ENCODE assay signal across 8 mouse cellular contexts in the genomic region with DNA sequence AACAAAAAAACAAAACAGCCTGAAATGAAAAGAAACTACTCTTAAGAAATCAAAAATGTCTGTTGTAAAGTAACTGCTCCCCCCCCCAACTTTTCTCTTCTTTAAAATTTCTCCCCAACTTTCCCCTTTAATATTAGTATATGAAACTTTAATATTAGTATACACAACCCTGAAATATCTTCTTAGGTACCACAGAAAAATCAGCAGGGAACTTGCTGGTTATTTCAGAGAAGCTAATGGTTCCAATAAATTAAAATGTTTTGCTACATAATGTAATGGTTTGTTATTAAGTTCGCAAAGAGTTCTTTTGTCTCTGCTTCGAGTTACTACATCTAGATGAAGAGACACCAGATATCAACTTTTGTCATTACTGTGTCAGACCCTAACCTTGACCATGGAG. TPM values are rescaled to one million over a fixed set of nuclear protein-coding genes. Genes with fewer than 3 reads are reported as not detected.
DNase-seq lines count a peak whose midpoint lies in the region; ATAC-seq and TF ChIP-seq lines count a peak whose summit lies in the region.

No protein-coding gene starts in this region.

- no peak for TF ChIP-seq EP300 in ES-Bruce4 (IDR thresholded peaks at IDR 0.05; ENCODE audit: insufficient read depth, low read depth, low read length)
- no peak for TF ChIP-seq EP300 in liver, postnatal 0 days (IDR thresholded peaks at IDR 0.05; ENCODE audit: low read depth)

- no peaks in the 10 kb centered on the region for H3K9me3 ChIP-seq in heart, embryonic 14.5 days (ENCODE audit: control insufficient read depth, low read length)
- no peaks in the 10 kb centered on the region for H3K9me3 ChIP-seq in ES-Bruce4 (replicated peaks; ENCODE audit: control insufficient read depth, insufficient read depth, low read length, poor library complexity, severe bottlenecking)
- H3K9me3 ChIP-seq in forebrain, postnatal 0 days (ENCODE audit: low read length), result no peaks in the 10 kb centered on the region
- H3K9me3 ChIP-seq in liver, postnatal 0 days (ENCODE audit: low read length), result no peaks in the 10 kb centered on the region

- no peak for DNase-seq in heart, postnatal 10 days
- no peak for DNase-seq in forebrain, postnatal 0 days
- no peak for DNase-seq in liver, postnatal 0 days
- no peak for DNase-seq in left cerebral cortex, adult 11 months (ENCODE audit: low spot score)
- DNase-seq in frontal cortex, postnatal 10 days (ENCODE audit: low spot score in 2 of 2), result no peak
- DNase-seq in adrenal gland, adult 2 months, result no peak

- H3K4me3 ChIP-seq in heart, embryonic 14.5 days (ENCODE audit: control insufficient read depth in 1 of 2, insufficient read depth in 1 of 2, low read depth in 1 of 2, low read length in 2 of 2), result peak overlapping the region; percentile 51 to 84
- peak overlapping the region; percentile 93 for H3K4me3 ChIP-seq in ES-Bruce4 (ENCODE audit: low read depth, low read length)
- peak overlapping the region; percentile 49 for H3K4me3 ChIP-seq in forebrain, postnatal 0 days (ENCODE audit: low read depth, low read length)
- peak overlapping the region; percentile 64 for H3K4me3 ChIP-seq in liver, postnatal 0 days (ENCODE audit: low read depth, low read length)

- H3K27me3 ChIP-seq in heart, embryonic 14.5 days (ENCODE audit: control insufficient read depth, insufficient read depth, low read length), result no peaks in the 10 kb centered on the region
- no peaks in the 10 kb centered on the region for H3K27me3 ChIP-seq in ES-Bruce4 (ENCODE audit: control insufficient read depth, insufficient read depth, low read length, poor library complexity, severe bottlenecking)
- no peaks in the 10 kb centered on the region for H3K27me3 ChIP-seq in forebrain, postnatal 0 days (ENCODE audit: insufficient read depth, low read length)
- no peaks in the 10 kb centered on the region for H3K27me3 ChIP-seq in liver, postnatal 0 days (ENCODE audit: insufficient read depth, low read length)

- peaks cover 31% of the 10 kb centered on the region for H3K36me3 ChIP-seq in heart, embryonic 14.5 days (ENCODE audit: control insufficient read depth, insufficient read depth, low read length)
- peaks cover 38% of the 10 kb centered on the region for H3K36me3 ChIP-seq in ES-Bruce4 (ENCODE audit: control insufficient read depth, insufficient read depth, low read length, poor library complexity, severe bottlenecking)
- peaks cover 6% of the 10 kb centered on the region; the same call in 1 of the 2 replicates for H3K36me3 ChIP-seq in forebrain, postnatal 0 days (ENCODE audit: insufficient read depth)
- H3K36me3 ChIP-seq in liver, postnatal 0 days (replicated peaks; ENCODE audit: insufficient read depth, low read length), result peaks cover 18% of the 10 kb centered on the region

- no peak for TF ChIP-seq POLR2A in ES-Bruce4 (IDR thresholded peaks at IDR 0.05; ENCODE audit: insufficient read depth, low read length)

- peak overlapping the region; percentile 95 to 100 for H3K27ac ChIP-seq in heart, embryonic 14.5 days (replicated peaks in 1 of 2; ENCODE audit: control insufficient read depth in 1 of 2, insufficient read depth in 1 of 2, low read depth in 2 of 2, low read length in 2 of 2)
- peak overlapping the region; percentile 88 for H3K27ac ChIP-seq in ES-Bruce4 (ENCODE audit: insufficient read depth, low read length)
- H3K27ac ChIP-seq in forebrain, postnatal 0 days (ENCODE audit: low read depth, low read length), result peak overlapping the region; percentile 95
- peak overlapping the region; percentile 84 for H3K27ac ChIP-seq in liver, postnatal 0 days (ENCODE audit: low read depth)

- H3K4me2 ChIP-seq in heart, embryonic 14.5 days (ENCODE audit: low read length), result peak overlapping the region; percentile 63
- peak overlapping the region; percentile 81 for H3K4me2 ChIP-seq in forebrain, postnatal 0 days (ENCODE audit: low read depth)
- H3K4me2 ChIP-seq in liver, postnatal 0 days (ENCODE audit: low read depth, low read length), result peak overlapping the region; percentile 75

- peak overlapping the region; percentile 77 for H3K9ac ChIP-seq in heart, embryonic 14.5 days (ENCODE audit: low read length)
- peak overlapping the region; percentile 86 for H3K9ac ChIP-seq in ES-Bruce4 (ENCODE audit: low read depth, poor library complexity, severe bottlenecking)
- H3K9ac ChIP-seq in forebrain, postnatal 0 days, result peak overlapping the region; percentile 77
- H3K9ac ChIP-seq in liver, postnatal 0 days (replicated peaks), result peak overlapping the region; percentile 73

- peaks cover 4 to 9% of the 10 kb centered on the region in 2 experiments for H3K4me1 ChIP-seq in heart, embryonic 14.5 days (ENCODE audit: control insufficient read depth in 2 of 2, insufficient read depth in 2 of 2, low read length in 2 of 2)
- H3K4me1 ChIP-seq in ES-Bruce4 (ENCODE audit: control insufficient read depth, insufficient read depth, low read length), result no peaks in the 10 kb centered on the region
- peaks cover 12% of the 10 kb centered on the region; the same call in 1 of the 2 replicates for H3K4me1 ChIP-seq in forebrain, postnatal 0 days (ENCODE audit: insufficient read depth)
- peaks cover 5% of the 10 kb centered on the region for H3K4me1 ChIP-seq in liver, postnatal 0 days (ENCODE audit: insufficient read depth)

- intact Hi-C loops in heart, postnatal 10 days (cut with DNase I), result no loop called here

- WGBS in heart, embryonic 14.5 days, result 8% methylated on average over 2 of the region's 2 CpGs
- WGBS in forebrain, postnatal 0 days, result 4% methylated on average over 2 of the region's 2 CpGs
- WGBS in liver, postnatal 0 days (ENCODE audit: insufficient replicate concordance), result 4% methylated on average over 2 of the region's 2 CpGs

- TF ChIP-seq CTCF in ES-Bruce4 (IDR thresholded peaks at IDR 0.05; ENCODE audit: low read depth, low read length), result no peak
- no peak for TF ChIP-seq CTCF in forebrain, postnatal 0 days (IDR thresholded peaks at IDR 0.05; ENCODE audit: low read depth)
- no peak for TF ChIP-seq CTCF in liver, postnatal 0 days (IDR thresholded peaks at IDR 0.05; ENCODE audit: low read depth)

- no peak for ATAC-seq in heart, embryonic 14.5 days (ENCODE audit: insufficient number of reproducible peaks, insufficient read depth, low FRiP score, low read depth)
- no peak for ATAC-seq in forebrain, postnatal 0 days
- no peak for ATAC-seq in liver, postnatal 0 days

RNA-seq across cellular contexts. Expression of gene Tmem209, which starts 0.8 kb away (rescaled TPM):
- 25.4 and 26.3 TPM in 2 replicates for polyA plus RNA-seq in heart, embryonic 14.5 days (2014; fragmentation: Nextera tagmentation; extraction: Ambion mirVana)
- 10 to 100 TPM; 12.0 to 13.3 TPM for total RNA-seq in heart, postnatal 10 days (2021)
- polyA plus RNA-seq in ES-Bruce4 (2011; ENCODE audit: insufficient read depth, insufficient read length, low read depth, missing spikeins), result 126 and 130 TPM in 2 replicates
- 44.4 and 49.8 TPM in 2 replicates for total RNA-seq in forebrain, postnatal 0 days (2014; rRNA removed)
- polyA plus RNA-seq in forebrain, postnatal 0 days (2015; fragmentation: Nextera tagmentation; extraction: Ambion mirVana), result 19.7 and 24.2 TPM in 2 replicates
- 10.8 and 12.6 TPM in 2 replicates for polyA plus RNA-seq in liver, postnatal 0 days (2015; fragmentation: Nextera tagmentation; extraction: Ambion mirVana)
- total RNA-seq in adrenal gland, adult 2 months (2021), result 10 to 100 TPM; 24.2 to 28.0 TPM
- 32.8 and 43.3 TPM in 2 replicates for polyA plus RNA-seq in adrenal gland, adult 2 months (2012; rRNA removed)

RNA-seq across cellular contexts. Expression of gene Ssmem1, which starts 0.8 kb away (rescaled TPM):
- polyA plus RNA-seq in heart, embryonic 14.5 days (2014; fragmentation: Nextera tagmentation; extraction: Ambion mirVana), result not detected in 2 replicates
- total RNA-seq in heart, postnatal 10 days (2021), result not detected
- not detected in 2 replicates for polyA plus RNA-seq in ES-Bruce4 (2011; ENCODE audit: insufficient read depth, insufficient read length, low read depth, missing spikeins)
- total RNA-seq in forebrain, postnatal 0 days (2014; rRNA removed), result 0.95 and 1.4 TPM in 2 replicates
- polyA plus RNA-seq in forebrain, postnatal 0 days (2015; fragmentation: Nextera tagmentation; extraction: Ambion mirVana), result 0.29 TPM in 1 of 2 replicates, not detected in the other
- not detected in 2 replicates for polyA plus RNA-seq in liver, postnatal 0 days (2015; fragmentation: Nextera tagmentation; extraction: Ambion mirVana)
- total RNA-seq in adrenal gland, adult 2 months (2021), result under 1 TPM in 1 of 2 experiments, not detected in 1; 0.28 TPM
- not detected in 2 replicates for polyA plus RNA-seq in adrenal gland, adult 2 months (2012; rRNA removed)

RNA-seq across cellular contexts. Expression of gene Cpa2, which starts 32.6 kb away (rescaled TPM):
- 2.2 and 4.8 TPM in 2 replicates for polyA plus RNA-seq in heart, embryonic 14.5 days (2014; fragmentation: Nextera tagmentation; extraction: Ambion mirVana)
- under 1 TPM; 0.17 to 0.65 TPM for total RNA-seq in heart, postnatal 10 days (2021)
- polyA plus RNA-seq in ES-Bruce4 (2011; ENCODE audit: insufficient read depth, insufficient read length, low read depth, missing spikeins), result 1.5 TPM in 1 of 2 replicates, not detected in the other
- 6.8 and 10.0 TPM in 2 replicates for total RNA-seq in forebrain, postnatal 0 days (2014; rRNA removed)
- polyA plus RNA-seq in forebrain, postnatal 0 days (2015; fragmentation: Nextera tagmentation; extraction: Ambion mirVana), result 16.6 and 17.1 TPM in 2 replicates
- polyA plus RNA-seq in liver, postnatal 0 days (2015; fragmentation: Nextera tagmentation; extraction: Ambion mirVana), result 0.63 and 2.1 TPM in 2 replicates
- under 1 TPM; 0.69 to 0.98 TPM for total RNA-seq in adrenal gland, adult 2 months (2021)
- polyA plus RNA-seq in adrenal gland, adult 2 months (2012; rRNA removed), result 0.10 TPM in 1 of 2 replicates, not detected in the other

RNA-seq across cellular contexts. Expression of gene Cpa4, which starts 59.3 kb away (rescaled TPM):
- polyA plus RNA-seq in heart, embryonic 14.5 days (2014; fragmentation: Nextera tagmentation; extraction: Ambion mirVana), result 2.5 TPM in 2 replicates
- total RNA-seq in heart, postnatal 10 days (2021), result under 1 TPM in 1 of 2 experiments, not detected in 1; 0.10 TPM
- not detected in 2 replicates for polyA plus RNA-seq in ES-Bruce4 (2011; ENCODE audit: insufficient read depth, insufficient read length, low read depth, missing spikeins)
- total RNA-seq in forebrain, postnatal 0 days (2014; rRNA removed), result 0.23 and 0.38 TPM in 2 replicates
- 0.58 and 0.88 TPM in 2 replicates for polyA plus RNA-seq in forebrain, postnatal 0 days (2015; fragmentation: Nextera tagmentation; extraction: Ambion mirVana)
- polyA plus RNA-seq in liver, postnatal 0 days (2015; fragmentation: Nextera tagmentation; extraction: Ambion mirVana), result 0.05 TPM in 1 of 2 replicates, not detected in the other
- 1 to 10 TPM; 1.6 to 2.1 TPM for total RNA-seq in adrenal gland, adult 2 months (2021)
- polyA plus RNA-seq in adrenal gland, adult 2 months (2012; rRNA removed), result 0.94 and 1.1 TPM in 2 replicates
